16 mouse cellular contexts compared by ENCODE assay signal in the genomic region with DNA sequence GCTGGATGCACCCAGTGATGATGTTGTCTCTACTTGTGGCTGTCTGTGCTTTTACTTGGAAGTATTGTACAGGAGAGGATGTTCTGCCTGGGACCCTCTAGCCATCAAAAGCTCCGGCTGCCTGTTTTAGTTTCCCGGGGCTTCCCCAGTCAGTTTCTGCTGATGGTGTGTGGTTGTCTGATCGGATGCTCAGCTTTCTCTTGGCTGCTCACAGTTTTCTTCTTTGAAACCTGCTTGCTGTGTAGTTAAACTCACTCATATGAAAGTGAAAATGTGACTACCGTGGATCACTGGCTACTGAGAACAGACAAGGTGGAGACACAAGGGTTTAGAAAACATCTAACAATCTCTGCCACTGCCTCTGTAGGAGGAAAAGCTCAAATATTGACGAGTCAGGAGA. TPM values are rescaled to one million over a fixed set of nuclear protein-coding genes. Genes with fewer than 3 reads are reported as not detected.
"Had no signal": no experiment of that assay in that cellular context is flagged by ENCODE, and none has a peak within 500 bp of the region (broad histone marks: within the 10 kb centered on the region; RNA-seq: fewer than 3 reads in every experiment).

No protein-coding gene starts in this region.

- H3K4me1 ChIP-seq: neural tube, embryonic 15.5 days; stomach, embryonic 15.5 days had no signal

- ATAC-seq: intestine, embryonic 16.5 days; lung, postnatal 0 days; midbrain, embryonic 13.5 days had no signal

- H3K36me3 ChIP-seq: kidney, embryonic 15.5 days; limb, embryonic 12.5 days; midbrain, embryonic 13.5 days; neural tube, embryonic 15.5 days; stomach, embryonic 15.5 days had no signal

- H3K27ac ChIP-seq: kidney, embryonic 15.5 days; limb, embryonic 12.5 days; midbrain, embryonic 13.5 days; neural tube, embryonic 15.5 days; stomach, embryonic 15.5 days had no signal

- DNase-seq: kidney, adult 2 months; kidney, postnatal 14 days; lung, adult 2 months; lung, postnatal 36 days; right cerebral cortex, adult 18-20 months; thymus, adult 2 months; thymus, postnatal 25 days had no signal

- H3K9ac ChIP-seq: kidney, embryonic 15.5 days; limb, embryonic 12.5 days; midbrain, embryonic 13.5 days; neural tube, embryonic 15.5 days; stomach, embryonic 15.5 days had no signal

- H3K4me3 ChIP-seq: kidney, embryonic 15.5 days; limb, embryonic 12.5 days; midbrain, embryonic 13.5 days; myocyte; neural tube, embryonic 15.5 days; stomach, embryonic 15.5 days had no signal

- H3K27me3 ChIP-seq: kidney, embryonic 15.5 days; limb, embryonic 12.5 days; midbrain, embryonic 13.5 days; neural tube, embryonic 15.5 days; stomach, embryonic 15.5 days had no signal

- H3K9me3 ChIP-seq: kidney, embryonic 15.5 days; limb, embryonic 12.5 days; midbrain, embryonic 13.5 days; neural tube, embryonic 15.5 days; stomach, embryonic 15.5 days had no signal

- H3K4me2 ChIP-seq: kidney, embryonic 15.5 days; limb, embryonic 12.5 days; midbrain, embryonic 13.5 days; neural tube, embryonic 15.5 days; stomach, embryonic 15.5 days had no signal

RNA-seq across cellular contexts. Expression of a gene that starts 7.6 kb away (rescaled TPM):
- polyA plus RNA-seq: kidney, adult 2 months; myocyte; neural tube, embryonic 11.5 days had no signal

RNA-seq across cellular contexts. Expression of a gene that starts 34.7 kb away (rescaled TPM):
- polyA plus RNA-seq: limb, embryonic 12.5 days; midbrain, embryonic 13.5 days; neural tube, embryonic 11.5 days; neural tube, embryonic 15.5 days had no signal
